Mouse (Mus musculus) cerebral cortex, adult 2 months (tissue): ENCODE results near the gene Pde4d.

Source experiments
- WGBS: fragments of 180-500 bp; shearing (Covaris S2); methylation state at CpG from one replicate; pipeline ENCODE4 v1.1.7; 2018; 5-methylcytosine and 5-hydroxymethylcytosine counted together

The Pde4d gene

GRCm38 (mm10) chr13:109208607-109209006 lies 758.9 kb downstream of the Pde4d start:
- WGBS, result 94% methylated on average over 16 of the region's 16 CpGs

- 71% methylated on average over 6 of the region's 6 CpGs for WGBS
Observed at GRCm38 (mm10) chr13:109209413-109209812, 759.7 kb downstream of the Pde4d start.

GRCm38 (mm10) chr13:109210403-109210802 lies 760.7 kb downstream of the Pde4d start:
- WGBS, result 6% methylated on average over 4 of the region's 4 CpGs

GRCm38 (mm10) chr13:109211471-109211870 lies 761.7 kb downstream of the Pde4d start:
- WGBS, result 71% methylated on average over 8 of the region's 8 CpGs

- WGBS, result 49% methylated on average over 16 of the region's 16 CpGs
Observed at GRCm38 (mm10) chr13:109211941-109212487, 762.3 kb downstream of the Pde4d start.

- WGBS, result 20% methylated on average over 13 of the region's 13 CpGs
Observed at GRCm38 (mm10) chr13:109212788-109213473, 763.2 kb downstream of the Pde4d start.

GRCm38 (mm10) chr13:109219019-109219725 lies 769.4 kb downstream of the Pde4d start:
- WGBS, result 88% methylated on average over 8 of the region's 8 CpGs

- WGBS, result 22% methylated on average over 8 of the region's 8 CpGs
Observed at GRCm38 (mm10) chr13:109228967-109229617, 779.3 kb downstream of the Pde4d start.

- WGBS, result 58% methylated on average over 17 of the region's 17 CpGs
Observed at GRCm38 (mm10) chr13:109229618-109230334, 780.0 kb downstream of the Pde4d start.

- WGBS, result 68% methylated on average over 13 of the region's 13 CpGs
Observed at GRCm38 (mm10) chr13:109230335-109230987, 780.7 kb downstream of the Pde4d start.

GRCm38 (mm10) chr13:109231848-109232460 lies 782.2 kb downstream of the Pde4d start:
- WGBS, result 79% methylated on average over 18 of the region's 18 CpGs

- WGBS, result 78% methylated on average over 5 of the region's 5 CpGs
Observed at GRCm38 (mm10) chr13:109232531-109232930, 782.8 kb downstream of the Pde4d start.

GRCm38 (mm10) chr13:109233911-109234613 lies 784.3 kb downstream of the Pde4d start:
- WGBS, result 37% methylated on average over 5 of the region's 5 CpGs

GRCm38 (mm10) chr13:109236047-109236446 lies 786.3 kb downstream of the Pde4d start:
- WGBS, result 40% methylated on average over 4 of the region's 4 CpGs

- WGBS, result 64% methylated on average over 4 of the region's 4 CpGs
Observed at GRCm38 (mm10) chr13:109238670-109239069, 788.9 kb downstream of the Pde4d start.

GRCm38 (mm10) chr13:109239296-109239695 lies 789.5 kb downstream of the Pde4d start:
- WGBS, result 56% methylated on average over 11 of the region's 11 CpGs

GRCm38 (mm10) chr13:109242456-109243050 lies 792.8 kb downstream of the Pde4d start:
- 54% methylated on average over 9 of the region's 9 CpGs for WGBS

GRCm38 (mm10) chr13:109243160-109243559 lies 793.4 kb downstream of the Pde4d start:
- 50% methylated on average over 3 of the region's 3 CpGs for WGBS

GRCm38 (mm10) chr13:109247061-109247460 lies 797.3 kb downstream of the Pde4d start:
- WGBS, result 98% methylated on average over 4 of the region's 4 CpGs

GRCm38 (mm10) chr13:109255634-109256033 lies 805.9 kb downstream of the Pde4d start:
- 69% methylated on average over 4 of the region's 4 CpGs for WGBS
